Comparison of ENCODE assay signal across 8 mouse cellular contexts in genomic region chr4:148082257-148083044, GRCm38 (mm10). TPM values are rescaled to one million over a fixed set of nuclear protein-coding genes. Genes with fewer than 3 reads are reported as not detected.
DNase-seq lines count a peak whose midpoint lies in the region; ATAC-seq and TF ChIP-seq lines count a peak whose summit lies in the region.

No protein-coding gene starts in this region.

- peak; percentile 10 for ATAC-seq in midbrain, embryonic 11.5 days (ENCODE audit: low FRiP score)
- no peak for ATAC-seq in midbrain, embryonic 15.5 days (replicated peaks)
- peak; percentile 11; the same call in 1 of the 2 replicates for ATAC-seq in heart, embryonic 16.5 days (replicated peaks; ENCODE audit: extremely low read depth, insufficient read depth, low FRiP score)
- ATAC-seq in midbrain, postnatal 0 days (ENCODE audit: low FRiP score), result 0 out of 2 replicates have a peak, but pooled peaks have one; percentile 32

- no peak overlapping the region for H3K4me2 ChIP-seq in midbrain, embryonic 11.5 days
- H3K4me2 ChIP-seq in midbrain, embryonic 15.5 days, result no peak overlapping the region
- H3K4me2 ChIP-seq in heart, embryonic 16.5 days (ENCODE audit: low read depth, low read length), result no peak overlapping the region
- no peak overlapping the region for H3K4me2 ChIP-seq in midbrain, postnatal 0 days (ENCODE audit: low read depth, low read length, poor library complexity, severe bottlenecking)

- WGBS in midbrain, embryonic 11.5 days, result 58% methylated on average over 12 of the region's 12 CpGs
- WGBS in midbrain, embryonic 15.5 days, result 54% methylated on average over 12 of the region's 12 CpGs
- 45% methylated on average over 12 of the region's 12 CpGs for WGBS in heart, embryonic 16.5 days
- WGBS in limb, embryonic 10.5 days, result 48% methylated on average over 12 of the region's 12 CpGs
- 58% methylated on average over 12 of the region's 12 CpGs for WGBS in midbrain, postnatal 0 days

- H3K4me1 ChIP-seq in midbrain, embryonic 11.5 days (ENCODE audit: control insufficient read depth, insufficient read depth, low read length), result peaks cover 10% of the 10 kb centered on the region
- peaks cover 4% of the 10 kb centered on the region for H3K4me1 ChIP-seq in midbrain, embryonic 15.5 days
- H3K4me1 ChIP-seq in heart, embryonic 16.5 days (ENCODE audit: control insufficient read depth, insufficient read depth, low read length), result peaks cover 37% of the 10 kb centered on the region
- peaks cover 48% of the 10 kb centered on the region for H3K4me1 ChIP-seq in limb, embryonic 10.5 days
- H3K4me1 ChIP-seq in midbrain, postnatal 0 days (ENCODE audit: insufficient read depth, low read length), result 0 out of 2 replicates have a peak, but pooled peaks cover 3% of the 10 kb centered on the region

- H3K27ac ChIP-seq in midbrain, embryonic 11.5 days (ENCODE audit: low read depth, low read length), result no peak overlapping the region
- no peak overlapping the region for H3K27ac ChIP-seq in midbrain, embryonic 15.5 days
- H3K27ac ChIP-seq in heart, embryonic 16.5 days (ENCODE audit: low read length), result peak overlapping the region; percentile 30; the same call in 1 of the 2 replicates
- H3K27ac ChIP-seq in limb, embryonic 10.5 days, result no peak overlapping the region
- no peak overlapping the region for H3K27ac ChIP-seq in midbrain, postnatal 0 days (ENCODE audit: low read depth, low read length)

- H3K4me3 ChIP-seq in midbrain, embryonic 11.5 days (ENCODE audit: low read depth, low read length), result no peak overlapping the region
- H3K4me3 ChIP-seq in midbrain, embryonic 15.5 days, result no peak overlapping the region
- no peak overlapping the region for H3K4me3 ChIP-seq in heart, embryonic 16.5 days (ENCODE audit: low read length)
- H3K4me3 ChIP-seq in limb, embryonic 10.5 days, result no peak overlapping the region
- no peak overlapping the region for H3K4me3 ChIP-seq in midbrain, postnatal 0 days (ENCODE audit: low read depth, low read length)

- no peaks in the 10 kb centered on the region for H3K27me3 ChIP-seq in midbrain, embryonic 11.5 days (ENCODE audit: control insufficient read depth, insufficient read depth, low read length)
- H3K27me3 ChIP-seq in midbrain, embryonic 15.5 days (replicated peaks), result no peaks in the 10 kb centered on the region
- no peaks in the 10 kb centered on the region for H3K27me3 ChIP-seq in heart, embryonic 16.5 days (ENCODE audit: control insufficient read depth, insufficient read depth, low read length)
- H3K27me3 ChIP-seq in limb, embryonic 10.5 days (ENCODE audit: low read depth, poor library complexity, severe bottlenecking), result no peaks in the 10 kb centered on the region
- no peaks in the 10 kb centered on the region for H3K27me3 ChIP-seq in midbrain, postnatal 0 days (ENCODE audit: insufficient read depth, low read length)

- peak; percentile 94 for DNase-seq in midbrain, embryonic 11.5 days (ENCODE audit: low spot score, missing footprints)
- DNase-seq in NIH3T3 (ENCODE audit: low read depth), result peak; percentile 58
- DNase-seq in cerebellum, postnatal 4 days (ENCODE audit: low spot score in 2 of 2), result peak; percentile 51 to 66
- peak; percentile 78 for DNase-seq in limb, embryonic 10.5 days (ENCODE audit: low spot score)
- DNase-seq in midbrain, postnatal 0 days (ENCODE audit: low spot score), result peak; percentile 61
- peak; percentile 80 for DNase-seq in yolk sac, embryonic 10.5 days (ENCODE audit: low spot score)

- peak; percentile 75 for TF ChIP-seq CTCF in midbrain, postnatal 0 days (IDR thresholded peaks at IDR 0.05)

- H3K9ac ChIP-seq in midbrain, embryonic 11.5 days (ENCODE audit: low read length), result no peak overlapping the region
- H3K9ac ChIP-seq in midbrain, embryonic 15.5 days, result no peak overlapping the region
- H3K9ac ChIP-seq in heart, embryonic 16.5 days (ENCODE audit: low read length), result no peak overlapping the region
- no peak overlapping the region for H3K9ac ChIP-seq in midbrain, postnatal 0 days (replicated peaks; ENCODE audit: low read length, poor library complexity, severe bottlenecking)

- no peaks in the 10 kb centered on the region; the same call in 1 of the 2 replicates for H3K36me3 ChIP-seq in midbrain, embryonic 11.5 days (ENCODE audit: control insufficient read depth, insufficient read depth, low read length)
- no peaks in the 10 kb centered on the region for H3K36me3 ChIP-seq in midbrain, embryonic 15.5 days (replicated peaks)
- peaks cover 19% of the 10 kb centered on the region; the same call in 1 of the 2 replicates for H3K36me3 ChIP-seq in heart, embryonic 16.5 days (ENCODE audit: control insufficient read depth, insufficient read depth)
- peaks cover 28% of the 10 kb centered on the region for H3K36me3 ChIP-seq in limb, embryonic 10.5 days
- H3K36me3 ChIP-seq in midbrain, postnatal 0 days (ENCODE audit: insufficient read depth, low read length), result no peaks in the 10 kb centered on the region

- no peaks in the 10 kb centered on the region for H3K9me3 ChIP-seq in midbrain, embryonic 11.5 days (ENCODE audit: control insufficient read depth, low read length)
- no peaks in the 10 kb centered on the region for H3K9me3 ChIP-seq in midbrain, embryonic 15.5 days
- H3K9me3 ChIP-seq in heart, embryonic 16.5 days (replicated peaks; ENCODE audit: control insufficient read depth, low read length), result no peaks in the 10 kb centered on the region
- no peaks in the 10 kb centered on the region for H3K9me3 ChIP-seq in limb, embryonic 10.5 days (replicated peaks)
- no peaks in the 10 kb centered on the region for H3K9me3 ChIP-seq in midbrain, postnatal 0 days (ENCODE audit: low read length)

RNA-seq across cellular contexts. Expression of gene Agtrap, which starts 5.4 kb away (rescaled TPM):
- polyA plus RNA-seq in midbrain, embryonic 11.5 days (2014; fragmentation: Nextera tagmentation; extraction: Ambion mirVana), result 11.7 TPM in 2 replicates
- 5.5 and 6.4 TPM in 2 replicates for polyA plus RNA-seq in midbrain, embryonic 15.5 days (2015; fragmentation: Nextera tagmentation; extraction: Ambion mirVana)
- 17.2 and 17.9 TPM in 2 replicates for polyA plus RNA-seq in heart, embryonic 16.5 days (2015; fragmentation: Nextera tagmentation; extraction: Ambion mirVana)
- polyA plus RNA-seq in limb, embryonic 10.5 days (2016; fragmentation: Nextera tagmentation; extraction: Ambion mirVana), result 13.1 and 14.1 TPM in 2 replicates
- total RNA-seq in midbrain, postnatal 0 days (2014; rRNA removed), result 6.6 and 7.5 TPM in 2 replicates
- polyA plus RNA-seq in midbrain, postnatal 0 days (2015; fragmentation: Nextera tagmentation; extraction: Ambion mirVana), result 7.4 and 8.6 TPM in 2 replicates

RNA-seq across cellular contexts. Expression of gene Mthfr, which starts 43.6 kb away (rescaled TPM):
- polyA plus RNA-seq in midbrain, embryonic 11.5 days (2014; fragmentation: Nextera tagmentation; extraction: Ambion mirVana), result 17.8 and 18.9 TPM in 2 replicates
- polyA plus RNA-seq in midbrain, embryonic 15.5 days (2015; fragmentation: Nextera tagmentation; extraction: Ambion mirVana), result 23.2 and 24.8 TPM in 2 replicates
- 11.7 and 13.9 TPM in 2 replicates for polyA plus RNA-seq in heart, embryonic 16.5 days (2015; fragmentation: Nextera tagmentation; extraction: Ambion mirVana)
- polyA plus RNA-seq in limb, embryonic 10.5 days (2016; fragmentation: Nextera tagmentation; extraction: Ambion mirVana), result 23.3 and 25.8 TPM in 2 replicates
- total RNA-seq in midbrain, postnatal 0 days (2014; rRNA removed), result 34.4 and 51.1 TPM in 2 replicates
- polyA plus RNA-seq in midbrain, postnatal 0 days (2015; fragmentation: Nextera tagmentation; extraction: Ambion mirVana), result 10.1 and 12.4 TPM in 2 replicates

RNA-seq across cellular contexts. Expression of gene Clcn6, which starts 43.8 kb away (rescaled TPM):
- polyA plus RNA-seq in midbrain, embryonic 11.5 days (2014; fragmentation: Nextera tagmentation; extraction: Ambion mirVana), result 19.2 and 20.2 TPM in 2 replicates
- polyA plus RNA-seq in midbrain, embryonic 15.5 days (2015; fragmentation: Nextera tagmentation; extraction: Ambion mirVana), result 36.2 and 38.0 TPM in 2 replicates
- 6.8 and 7.1 TPM in 2 replicates for polyA plus RNA-seq in heart, embryonic 16.5 days (2015; fragmentation: Nextera tagmentation; extraction: Ambion mirVana)
- 6.3 and 9.1 TPM in 2 replicates for polyA plus RNA-seq in limb, embryonic 10.5 days (2016; fragmentation: Nextera tagmentation; extraction: Ambion mirVana)
- total RNA-seq in midbrain, postnatal 0 days (2014; rRNA removed), result 58.2 and 64.9 TPM in 2 replicates
- 26.1 and 26.5 TPM in 2 replicates for polyA plus RNA-seq in midbrain, postnatal 0 days (2015; fragmentation: Nextera tagmentation; extraction: Ambion mirVana)

RNA-seq across cellular contexts. Expression of gene Mad2l2, which starts 47.7 kb away (rescaled TPM):
- 82.7 and 83.6 TPM in 2 replicates for polyA plus RNA-seq in midbrain, embryonic 11.5 days (2014; fragmentation: Nextera tagmentation; extraction: Ambion mirVana)
- polyA plus RNA-seq in midbrain, embryonic 15.5 days (2015; fragmentation: Nextera tagmentation; extraction: Ambion mirVana), result 99.2 and 112 TPM in 2 replicates
- 35.5 and 36.0 TPM in 2 replicates for polyA plus RNA-seq in heart, embryonic 16.5 days (2015; fragmentation: Nextera tagmentation; extraction: Ambion mirVana)
- 71.7 and 93.8 TPM in 2 replicates for polyA plus RNA-seq in limb, embryonic 10.5 days (2016; fragmentation: Nextera tagmentation; extraction: Ambion mirVana)
- total RNA-seq in midbrain, postnatal 0 days (2014; rRNA removed), result 42.0 and 51.7 TPM in 2 replicates
- polyA plus RNA-seq in midbrain, postnatal 0 days (2015; fragmentation: Nextera tagmentation; extraction: Ambion mirVana), result 84.0 and 89.1 TPM in 2 replicates

RNA-seq across cellular contexts. Expression of gene Draxin, which starts 48.0 kb away (rescaled TPM):
- polyA plus RNA-seq in midbrain, embryonic 11.5 days (2014; fragmentation: Nextera tagmentation; extraction: Ambion mirVana), result 11.5 and 12.7 TPM in 2 replicates
- polyA plus RNA-seq in midbrain, embryonic 15.5 days (2015; fragmentation: Nextera tagmentation; extraction: Ambion mirVana), result 15.1 and 15.7 TPM in 2 replicates
- 0.02 TPM in 1 of 2 replicates, not detected in the other for polyA plus RNA-seq in heart, embryonic 16.5 days (2015; fragmentation: Nextera tagmentation; extraction: Ambion mirVana)
- 0.78 and 1.3 TPM in 2 replicates for polyA plus RNA-seq in limb, embryonic 10.5 days (2016; fragmentation: Nextera tagmentation; extraction: Ambion mirVana)
- total RNA-seq in midbrain, postnatal 0 days (2014; rRNA removed), result 23.9 and 29.5 TPM in 2 replicates
- polyA plus RNA-seq in midbrain, postnatal 0 days (2015; fragmentation: Nextera tagmentation; extraction: Ambion mirVana), result 4.3 and 5.0 TPM in 2 replicates
